Mouse (Mus musculus): ENCODE measurements around the gene Lrrc4c. TPM values are rescaled to one million over a fixed set of nuclear protein-coding genes. Genes with fewer than 3 reads are reported as not detected.
A peak's percentile ranks its signal among the peaks of the same experiment; 100 is the strongest.

The Lrrc4c gene
- polyA plus RNA-seq, 1 experiment = 17.7 TPM

DNA sequence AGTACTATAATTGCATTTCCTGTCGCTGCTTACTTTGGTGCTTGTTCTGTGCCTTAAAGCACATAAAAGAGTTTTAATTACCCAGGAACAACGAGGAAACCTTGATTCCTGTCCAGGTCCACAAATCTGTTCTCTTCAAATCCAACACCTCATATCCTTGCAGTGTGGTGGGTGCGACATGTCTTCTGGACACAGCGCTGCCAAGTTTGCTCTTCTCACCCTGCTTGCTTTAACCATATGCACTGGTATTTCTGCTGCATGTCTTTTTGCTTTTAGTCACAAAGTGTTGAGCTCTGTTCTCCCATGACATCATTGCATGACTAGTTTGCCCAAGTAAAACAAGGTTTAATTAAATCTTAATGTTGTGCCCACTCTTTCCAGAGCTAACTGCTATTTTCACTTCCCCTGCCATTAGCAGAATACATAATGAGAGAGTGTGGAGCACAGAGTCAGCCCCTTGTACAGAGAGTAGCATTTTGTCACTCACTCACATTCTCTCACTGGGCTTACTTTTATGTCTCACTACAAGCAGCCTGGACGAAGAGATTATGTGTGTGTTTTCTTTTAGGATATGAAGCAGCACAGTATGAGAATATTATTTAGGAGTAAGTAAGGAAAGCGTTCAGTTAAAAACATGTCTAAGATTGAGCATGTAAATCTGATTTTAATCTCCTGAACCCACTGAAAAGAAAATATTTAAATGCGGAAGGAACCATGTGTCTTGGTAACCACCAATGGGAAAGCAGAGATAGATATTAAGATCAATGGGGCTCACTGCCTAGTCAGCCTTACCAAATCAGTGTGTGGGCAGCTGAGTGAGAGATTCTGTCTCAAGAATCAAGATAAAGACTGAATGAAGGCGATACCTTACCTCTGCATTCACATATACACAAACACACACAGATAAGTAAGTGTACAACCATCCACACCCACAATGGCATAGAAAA lies 1096.7 kb downstream of the Lrrc4c start:
- DNase-seq (ENCODE audit: low read depth) = peak; percentile 80
- TF ChIP-seq CTCF (IDR thresholded peaks at IDR 0.05; ENCODE audit: borderline replicate concordance, extremely low read depth, insufficient read depth, insufficient read length) (no peak), POLR2A (IDR thresholded peaks at IDR 0.05; ENCODE audit: borderline replicate concordance, extremely low read depth, insufficient read depth, insufficient read length, poor library complexity, severe bottlenecking) (no peak)

- no peak for DNase-seq (ENCODE audit: low read depth)
- no peak for TF ChIP-seq CTCF (IDR thresholded peaks at IDR 0.05; ENCODE audit: borderline replicate concordance, extremely low read depth, insufficient read depth, insufficient read length)
- no peak for TF ChIP-seq POLR2A (IDR thresholded peaks at IDR 0.05; ENCODE audit: borderline replicate concordance, extremely low read depth, insufficient read depth, insufficient read length, poor library complexity, severe bottlenecking)
These were observed 1116.2 kb downstream of the Lrrc4c start for GRCm38 (mm10) chr2:97434140-97434539.

DNA sequence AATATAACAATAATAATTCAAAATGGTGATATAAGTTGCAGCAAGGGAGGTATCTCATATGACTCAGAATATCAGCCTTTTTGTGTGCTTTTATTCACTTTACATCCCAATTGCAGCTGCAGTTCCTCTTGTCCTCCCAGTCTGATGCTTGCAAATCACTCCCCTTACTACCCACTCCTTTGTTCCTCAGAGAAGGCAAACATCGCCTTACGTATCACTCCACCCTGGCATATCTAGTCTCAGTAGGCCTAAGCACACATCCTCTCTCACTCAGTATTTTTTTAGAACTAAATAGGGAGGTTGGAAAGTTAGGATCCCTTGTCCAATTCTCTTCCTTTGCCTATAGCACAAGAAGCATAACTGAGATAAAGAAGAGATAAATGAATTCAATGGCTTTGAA lies 1117.6 kb downstream of the Lrrc4c start:
- no peak for DNase-seq (ENCODE audit: low read depth)

GRCm38 (mm10) chr2:97437767-97438166 lies 1119.8 kb downstream of the Lrrc4c start:
- DNase-seq (ENCODE audit: low read depth) = no peak
- no peak for TF ChIP-seq CTCF (IDR thresholded peaks at IDR 0.05; ENCODE audit: borderline replicate concordance, extremely low read depth, insufficient read depth, insufficient read length)
- no peak for TF ChIP-seq POLR2A (IDR thresholded peaks at IDR 0.05; ENCODE audit: borderline replicate concordance, extremely low read depth, insufficient read depth, insufficient read length, poor library complexity, severe bottlenecking)

More for the DNA sequence above, 1117.6 kb downstream of the Lrrc4c start:
- TF ChIP-seq CTCF (IDR thresholded peaks at IDR 0.05; ENCODE audit: borderline replicate concordance, extremely low read depth, insufficient read depth, insufficient read length) (no peak), POLR2A (IDR thresholded peaks at IDR 0.05; ENCODE audit: borderline replicate concordance, extremely low read depth, insufficient read depth, insufficient read length, poor library complexity, severe bottlenecking) (no peak)

DNA sequence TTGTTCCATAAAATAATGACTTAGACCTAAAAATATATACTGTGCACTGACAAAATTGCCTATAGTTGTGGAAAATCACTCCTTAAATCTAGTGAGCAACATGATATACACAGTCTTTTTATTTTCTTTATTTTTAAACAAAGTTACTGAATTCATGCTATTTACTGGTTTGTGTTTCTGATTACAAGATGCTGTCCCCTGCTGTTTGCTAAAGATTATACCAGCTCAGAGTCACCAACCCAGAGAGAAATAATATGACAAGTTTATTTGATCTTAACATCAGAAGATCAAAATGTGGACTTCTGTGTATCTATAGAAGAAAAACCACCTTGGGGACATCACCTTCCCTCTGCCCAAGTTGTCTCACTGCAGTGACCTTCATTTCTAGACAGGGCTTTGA lies 1145.6 kb downstream of the Lrrc4c start:
- DNase-seq (ENCODE audit: low read depth) = no peak
- TF ChIP-seq CTCF (IDR thresholded peaks at IDR 0.05; ENCODE audit: borderline replicate concordance, extremely low read depth, insufficient read depth, insufficient read length) (no peak), POLR2A (IDR thresholded peaks at IDR 0.05; ENCODE audit: borderline replicate concordance, extremely low read depth, insufficient read depth, insufficient read length, poor library complexity, severe bottlenecking) (no peak)

GRCm38 (mm10) chr2:97466243-97466793 lies 1148.3 kb downstream of the Lrrc4c start:
- peak; percentile 96 for DNase-seq (ENCODE audit: low read depth)
- peak; percentile 90 for TF ChIP-seq CTCF (IDR thresholded peaks at IDR 0.05; ENCODE audit: borderline replicate concordance, extremely low read depth, insufficient read depth, insufficient read length)
- TF ChIP-seq POLR2A (IDR thresholded peaks at IDR 0.05; ENCODE audit: borderline replicate concordance, extremely low read depth, insufficient read depth, insufficient read length, poor library complexity, severe bottlenecking) = no peak

DNA sequence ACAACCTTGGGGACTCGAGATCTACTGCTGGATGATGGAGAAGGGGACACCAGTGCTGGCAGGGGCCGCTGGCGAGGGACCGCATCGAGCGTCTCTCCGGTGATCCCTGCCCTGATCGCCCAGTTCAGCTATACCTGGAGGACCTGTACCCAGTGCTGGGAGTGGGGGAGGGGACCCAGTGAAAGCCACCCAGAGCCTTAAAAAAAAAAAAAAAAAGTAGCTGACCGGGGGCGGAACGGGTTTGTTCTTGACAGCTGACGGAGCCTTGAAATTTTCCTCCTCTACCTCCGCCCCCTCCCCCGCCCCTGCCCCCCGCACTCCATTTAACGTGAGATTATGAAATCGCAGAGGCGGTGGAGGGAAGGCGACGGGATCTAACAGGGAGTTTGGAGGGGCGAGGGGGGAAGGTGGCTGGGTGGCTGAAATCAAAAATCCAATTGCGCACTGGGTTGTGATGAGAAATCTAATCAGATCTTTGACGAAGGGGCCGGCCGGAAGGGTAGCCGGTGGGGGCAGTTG lies 1149.1 kb downstream of the Lrrc4c start:
- peak; percentile 83 for DNase-seq (ENCODE audit: low read depth)
- TF ChIP-seq POLR2A (IDR thresholded peaks at IDR 0.05; ENCODE audit: borderline replicate concordance, extremely low read depth, insufficient read depth, insufficient read length, poor library complexity, severe bottlenecking) (no peak), CTCF (IDR thresholded peaks at IDR 0.05; ENCODE audit: borderline replicate concordance, extremely low read depth, insufficient read depth, insufficient read length) (no peak)

GRCm38 (mm10) chr2:97467664-97468063 lies 1149.7 kb downstream of the Lrrc4c start:
- TF ChIP-seq CTCF (IDR thresholded peaks at IDR 0.05; ENCODE audit: borderline replicate concordance, extremely low read depth, insufficient read depth, insufficient read length) (no peak), POLR2A (IDR thresholded peaks at IDR 0.05; ENCODE audit: borderline replicate concordance, extremely low read depth, insufficient read depth, insufficient read length, poor library complexity, severe bottlenecking) (no peak)
- peak; percentile 57 for DNase-seq (ENCODE audit: low read depth)

DNA sequence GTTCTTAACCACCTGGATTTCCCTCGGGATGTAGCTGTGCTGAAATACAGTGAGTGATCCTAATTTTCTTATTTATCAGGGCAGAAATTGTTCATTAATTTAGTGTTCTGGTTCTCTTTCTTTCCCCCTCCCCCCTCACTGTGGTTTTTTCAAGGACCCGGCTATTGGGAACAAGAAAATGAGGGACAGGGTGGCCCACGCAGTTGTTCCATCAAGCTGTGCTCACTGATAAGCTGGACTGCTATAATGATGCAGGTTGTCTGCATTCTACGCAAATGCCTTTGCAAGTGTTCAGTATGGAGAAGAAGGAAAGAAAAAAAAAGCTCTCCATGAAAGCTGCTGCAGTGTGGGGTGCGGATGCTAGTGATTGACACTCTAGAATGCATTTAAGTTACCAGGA lies 1150.4 kb downstream of the Lrrc4c start:
- peak; percentile 66 for DNase-seq (ENCODE audit: low read depth)
- TF ChIP-seq CTCF (IDR thresholded peaks at IDR 0.05; ENCODE audit: borderline replicate concordance, extremely low read depth, insufficient read depth, insufficient read length) (no peak), POLR2A (IDR thresholded peaks at IDR 0.05; ENCODE audit: borderline replicate concordance, extremely low read depth, insufficient read depth, insufficient read length, poor library complexity, severe bottlenecking) (no peak)

DNA sequence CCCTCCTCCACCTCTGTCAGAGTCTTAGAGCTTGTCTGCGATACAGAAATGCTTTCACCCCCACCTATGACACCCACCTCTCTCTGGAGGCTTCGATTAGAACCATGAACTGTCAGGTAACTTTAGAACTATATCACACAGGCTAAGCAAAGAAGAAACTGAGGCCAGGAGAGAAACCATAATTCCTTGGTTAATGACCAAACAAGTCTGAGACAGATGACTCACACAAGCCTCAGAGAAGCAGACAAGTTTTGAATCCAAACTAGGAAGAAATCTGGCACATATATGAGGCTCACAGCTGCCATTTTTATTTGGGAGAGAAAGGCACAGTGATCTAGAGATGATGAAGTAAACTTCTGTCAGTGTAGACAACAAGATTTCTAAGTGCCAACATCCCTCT lies 1151.4 kb downstream of the Lrrc4c start:
- DNase-seq (ENCODE audit: low read depth) = no peak
- TF ChIP-seq CTCF (IDR thresholded peaks at IDR 0.05; ENCODE audit: borderline replicate concordance, extremely low read depth, insufficient read depth, insufficient read length) = no peak
- TF ChIP-seq POLR2A (IDR thresholded peaks at IDR 0.05; ENCODE audit: borderline replicate concordance, extremely low read depth, insufficient read depth, insufficient read length, poor library complexity, severe bottlenecking) = no peak

DNA sequence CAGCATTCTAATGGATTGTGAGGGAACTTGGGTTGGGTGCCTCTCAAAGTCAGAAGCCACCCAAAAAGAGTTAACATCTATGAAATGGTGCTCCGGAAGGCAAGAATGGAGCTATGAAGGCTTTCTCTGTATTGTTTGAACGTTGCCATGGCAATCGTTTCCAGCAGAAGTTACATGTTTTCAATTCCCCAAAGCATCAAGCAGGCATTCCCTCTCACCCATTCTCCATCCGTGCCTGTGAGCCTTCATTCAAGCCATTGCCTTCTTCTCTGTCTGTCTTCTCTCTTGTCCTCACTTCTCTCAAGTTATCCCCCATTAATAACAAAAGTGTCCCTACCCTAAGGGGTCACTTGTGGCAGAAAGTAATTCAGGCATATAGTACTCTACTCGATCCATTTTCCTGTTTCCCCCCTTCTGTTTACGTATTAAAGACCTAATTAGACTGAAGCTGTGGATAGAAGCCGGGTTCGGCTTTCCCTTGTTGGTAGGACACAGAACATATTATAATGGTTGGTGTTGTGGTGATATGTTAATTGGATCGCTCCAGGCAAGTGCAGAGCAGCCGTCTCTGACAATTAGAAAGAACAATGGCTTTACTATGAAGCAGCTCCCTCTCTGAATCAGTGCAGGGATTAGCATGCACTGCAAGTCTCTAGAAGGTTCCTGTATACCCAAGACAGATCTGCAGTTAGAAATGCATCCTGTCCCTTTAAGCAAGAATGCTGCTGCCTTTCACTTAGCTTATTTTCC lies 1160.4 kb downstream of the Lrrc4c start:
- TF ChIP-seq CTCF (IDR thresholded peaks at IDR 0.05; ENCODE audit: borderline replicate concordance, extremely low read depth, insufficient read depth, insufficient read length) = no peak
- no peak for TF ChIP-seq POLR2A (IDR thresholded peaks at IDR 0.05; ENCODE audit: borderline replicate concordance, extremely low read depth, insufficient read depth, insufficient read length, poor library complexity, severe bottlenecking)
- DNase-seq (ENCODE audit: low read depth) = peak; percentile 93
